Mouse (Mus musculus): ENCODE measurements at regions not wholly inside any gene's neighbourhood (a gene's known extent, or its start where the extent isn't known, plus 50 kb on each side); places are given as distances from the start of the nearest gene placed in this dataset.

GRCm38 (mm10) chr3:38231506-38231905 is 253.1 kb downstream of the Ankrd50 start:
- H3K4me1 ChIP-seq (ENCODE audit: control insufficient read depth, insufficient read depth, low read length), result peaks cover 27% of the 10 kb centered on the region
- 76% methylated on average over 3 of the region's 3 CpGs for WGBS

DNA sequence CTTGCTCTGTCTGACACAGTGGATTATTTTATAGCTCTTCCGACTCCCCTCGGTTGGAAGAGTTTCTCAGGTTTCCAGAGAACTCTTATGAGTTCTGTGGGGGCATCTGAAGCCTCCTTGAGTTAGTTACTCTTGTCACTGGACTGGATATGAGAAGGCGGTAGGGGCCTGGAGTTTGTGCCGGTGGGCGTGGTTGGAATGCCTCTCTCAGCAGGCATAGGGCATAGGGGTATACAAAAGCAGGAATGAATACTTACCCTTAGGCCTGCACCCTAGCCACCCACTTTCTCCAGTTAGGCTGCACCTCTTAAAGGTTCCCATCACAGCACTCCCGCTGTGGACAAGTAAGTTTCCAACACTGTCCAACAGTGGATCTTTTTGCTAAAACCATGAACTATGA is 253.8 kb downstream of the Ankrd50 start:
- H3K27me3 ChIP-seq (ENCODE audit: control insufficient read depth, insufficient read depth, low read length), result no peaks in the 10 kb centered on the region
- no peak overlapping the region for H3K9ac ChIP-seq (ENCODE audit: low read depth, low read length, severe bottlenecking)
- H3K4me2 ChIP-seq (replicated peaks; ENCODE audit: low read depth, low read length, severe bottlenecking), result no peak overlapping the region
- no peak overlapping the region for H3K27ac ChIP-seq (replicated peaks; ENCODE audit: low read depth, low read length)
- no peak overlapping the region for H3K4me3 ChIP-seq (replicated peaks; ENCODE audit: low read length)
- no peaks in the 10 kb centered on the region for H3K36me3 ChIP-seq (ENCODE audit: control insufficient read depth, insufficient read depth, low read length)
- DNase-seq (ENCODE audit: low spot score) (no peak), ATAC-seq (ENCODE audit: low FRiP score, low read depth) (no peak)
- 64% methylated on average over 6 of the region's 6 CpGs for WGBS
- no peaks in the 10 kb centered on the region for H3K9me3 ChIP-seq (ENCODE audit: control insufficient read depth, low read length)
- no peak for TF ChIP-seq POLR2A (IDR thresholded peaks at IDR 0.05; ENCODE audit: borderline replicate concordance, extremely low read depth, insufficient read depth, insufficient read length)
- peaks cover 27% of the 10 kb centered on the region for H3K4me1 ChIP-seq (ENCODE audit: control insufficient read depth, insufficient read depth, low read length)

More at GRCm38 (mm10) chr3:38231506-38231905, 253.1 kb downstream of the Ankrd50 start:
- H3K9me3 ChIP-seq (ENCODE audit: control insufficient read depth, low read length), result no peaks in the 10 kb centered on the region
- ATAC-seq (ENCODE audit: low FRiP score, low read depth), result no peak
- TF ChIP-seq POLR2A (IDR thresholded peaks at IDR 0.05; ENCODE audit: borderline replicate concordance, extremely low read depth, insufficient read depth, insufficient read length), result no peak
- H3K27me3 ChIP-seq (ENCODE audit: control insufficient read depth, insufficient read depth, low read length), result no peaks in the 10 kb centered on the region
- H3K9ac ChIP-seq (ENCODE audit: low read depth, low read length, severe bottlenecking), result no peak overlapping the region
- no peak overlapping the region for H3K27ac ChIP-seq (replicated peaks; ENCODE audit: low read depth, low read length)
- no peak overlapping the region for H3K4me3 ChIP-seq (replicated peaks; ENCODE audit: low read length)
- H3K4me2 ChIP-seq (replicated peaks; ENCODE audit: low read depth, low read length, severe bottlenecking), result no peak overlapping the region
- no peaks in the 10 kb centered on the region for H3K36me3 ChIP-seq (ENCODE audit: control insufficient read depth, insufficient read depth, low read length)
- DNase-seq (ENCODE audit: low spot score), result no peak

- WGBS, result 69% methylated on average over 5 of the region's 5 CpGs
- Histone ChIP-seq H3K27ac (replicated peaks; ENCODE audit: low read depth, low read length) (no peak overlapping the region), H3K9ac (ENCODE audit: low read depth, low read length, severe bottlenecking) (no peak overlapping the region), H3K27me3 (ENCODE audit: control insufficient read depth, insufficient read depth, low read length) (no peaks in the 10 kb centered on the region), H3K9me3 (ENCODE audit: control insufficient read depth, low read length) (no peaks in the 10 kb centered on the region), H3K36me3 (ENCODE audit: control insufficient read depth, insufficient read depth, low read length) (no peaks in the 10 kb centered on the region), H3K4me2 (replicated peaks; ENCODE audit: low read depth, low read length, severe bottlenecking) (no peak overlapping the region), H3K4me1 (ENCODE audit: control insufficient read depth, insufficient read depth, low read length) (peaks cover 27% of the 10 kb centered on the region), H3K4me3 (replicated peaks; ENCODE audit: low read length) (no peak overlapping the region)
- no peak for DNase-seq (ENCODE audit: low spot score)
- TF ChIP-seq POLR2A (IDR thresholded peaks at IDR 0.05; ENCODE audit: borderline replicate concordance, extremely low read depth, insufficient read depth, insufficient read length), result no peak
- no peak for ATAC-seq (ENCODE audit: low FRiP score, low read depth)
These were observed 255.0 kb downstream of the Ankrd50 start for GRCm38 (mm10) chr3:38229686-38230085.

DNA sequence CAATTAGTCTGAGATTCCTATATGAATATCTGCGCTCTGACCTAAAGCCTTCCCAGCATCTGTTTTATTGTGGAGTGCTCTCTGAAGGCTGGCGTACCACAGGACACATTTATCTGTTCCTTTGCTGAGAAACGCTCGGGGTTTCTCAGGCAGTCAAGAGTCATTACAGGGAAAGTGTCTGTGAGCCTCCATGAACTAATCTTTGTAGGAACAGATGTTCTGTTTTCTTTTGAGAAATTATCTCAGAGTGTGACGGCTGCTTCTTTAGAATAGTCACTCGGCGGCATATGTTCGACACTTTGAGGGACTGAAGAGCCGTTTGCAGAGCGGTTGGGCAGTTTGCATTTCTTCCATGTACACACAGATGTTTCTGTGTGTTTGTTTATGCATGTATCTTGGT is 255.6 kb downstream of the Ankrd50 start:
- H3K27ac ChIP-seq (replicated peaks; ENCODE audit: low read depth, low read length), result no peak overlapping the region
- no peak for ATAC-seq (ENCODE audit: low FRiP score, low read depth)
- H3K27me3 ChIP-seq (ENCODE audit: control insufficient read depth, insufficient read depth, low read length), result no peaks in the 10 kb centered on the region
- H3K9me3 ChIP-seq (ENCODE audit: control insufficient read depth, low read length), result no peaks in the 10 kb centered on the region
- 68% methylated on average over 10 of the region's 10 CpGs for WGBS
- H3K4me1 ChIP-seq (ENCODE audit: control insufficient read depth, insufficient read depth, low read length), result peaks cover 27% of the 10 kb centered on the region
- H3K4me2 ChIP-seq (replicated peaks; ENCODE audit: low read depth, low read length, severe bottlenecking), result no peak overlapping the region
- H3K9ac ChIP-seq (ENCODE audit: low read depth, low read length, severe bottlenecking), result no peak overlapping the region
- TF ChIP-seq POLR2A (IDR thresholded peaks at IDR 0.05; ENCODE audit: borderline replicate concordance, extremely low read depth, insufficient read depth, insufficient read length), result no peak
- no peak for DNase-seq (ENCODE audit: low spot score)
- no peak overlapping the region for H3K4me3 ChIP-seq (replicated peaks; ENCODE audit: low read length)
- no peaks in the 10 kb centered on the region for H3K36me3 ChIP-seq (ENCODE audit: control insufficient read depth, insufficient read depth, low read length)

DNA sequence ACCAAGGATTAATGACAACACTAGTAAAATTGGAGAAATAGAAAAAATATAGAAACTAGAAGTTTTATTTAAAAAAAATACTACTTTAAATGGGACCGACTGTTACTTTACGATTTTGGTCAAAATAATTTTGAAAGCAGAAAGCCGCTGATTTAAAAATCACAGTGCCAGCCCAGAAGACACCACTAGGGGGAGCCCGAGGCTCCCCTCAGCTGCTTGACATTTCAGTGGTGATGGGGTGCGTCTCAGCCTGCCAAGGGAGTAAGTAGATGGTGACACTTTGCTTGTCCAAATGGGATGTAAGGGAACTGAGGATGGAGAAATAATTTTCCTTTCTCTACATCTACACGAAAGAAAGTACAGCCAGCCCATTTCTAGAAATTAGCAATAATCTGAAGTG is 257.0 kb downstream of the Ankrd50 start:
- Histone ChIP-seq H3K4me1 (ENCODE audit: control insufficient read depth, insufficient read depth, low read length) (peaks cover 22% of the 10 kb centered on the region), H3K9ac (ENCODE audit: low read depth, low read length, severe bottlenecking) (no peak overlapping the region), H3K27me3 (ENCODE audit: control insufficient read depth, insufficient read depth, low read length) (no peaks in the 10 kb centered on the region), H3K4me3 (replicated peaks; ENCODE audit: low read length) (no peak overlapping the region), H3K36me3 (ENCODE audit: control insufficient read depth, insufficient read depth, low read length) (no peaks in the 10 kb centered on the region), H3K9me3 (ENCODE audit: control insufficient read depth, low read length) (no peaks in the 10 kb centered on the region), H3K27ac (replicated peaks; ENCODE audit: low read depth, low read length) (no peak overlapping the region), H3K4me2 (replicated peaks; ENCODE audit: low read depth, low read length, severe bottlenecking) (no peak overlapping the region)
- ATAC-seq (ENCODE audit: low FRiP score, low read depth) (no peak), DNase-seq (ENCODE audit: low spot score) (peak; percentile 72)
- TF ChIP-seq POLR2A (IDR thresholded peaks at IDR 0.05; ENCODE audit: borderline replicate concordance, extremely low read depth, insufficient read depth, insufficient read length), result no peak
- WGBS, result 24% methylated on average over 6 of the region's 6 CpGs

DNA sequence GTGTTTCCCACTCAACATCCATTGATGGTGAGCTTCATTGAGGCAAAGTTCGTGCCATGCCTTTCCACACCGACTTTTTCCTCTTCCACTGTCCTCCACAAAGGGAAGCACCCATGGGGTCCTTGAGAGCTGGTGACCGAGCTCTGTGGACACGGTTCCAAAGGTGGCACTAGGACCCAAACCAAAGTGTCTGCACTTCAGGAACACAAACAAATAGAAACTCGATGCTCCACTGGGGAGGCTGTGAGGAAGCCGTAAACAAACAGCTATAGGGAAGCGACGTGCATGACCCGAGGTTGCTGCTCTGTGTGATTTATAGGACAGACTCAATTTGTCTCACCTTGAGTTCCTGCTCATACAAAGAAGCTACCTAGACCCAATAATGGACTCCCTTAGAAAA is 257.5 kb downstream of the Ankrd50 start:
- no peak for DNase-seq (ENCODE audit: low spot score)
- Histone ChIP-seq H3K27me3 (ENCODE audit: control insufficient read depth, insufficient read depth, low read length) (no peaks in the 10 kb centered on the region), H3K9ac (ENCODE audit: low read depth, low read length, severe bottlenecking) (no peak overlapping the region), H3K4me3 (replicated peaks; ENCODE audit: low read length) (no peak overlapping the region), H3K27ac (replicated peaks; ENCODE audit: low read depth, low read length) (no peak overlapping the region), H3K36me3 (ENCODE audit: control insufficient read depth, insufficient read depth, low read length) (no peaks in the 10 kb centered on the region), H3K9me3 (ENCODE audit: control insufficient read depth, low read length) (no peaks in the 10 kb centered on the region), H3K4me1 (ENCODE audit: control insufficient read depth, insufficient read depth, low read length) (peaks cover 18% of the 10 kb centered on the region), H3K4me2 (replicated peaks; ENCODE audit: low read depth, low read length, severe bottlenecking) (no peak overlapping the region)
- no peak for TF ChIP-seq POLR2A (IDR thresholded peaks at IDR 0.05; ENCODE audit: borderline replicate concordance, extremely low read depth, insufficient read depth, insufficient read length)
- WGBS, result 62% methylated on average over 9 of the region's 9 CpGs
- ATAC-seq (ENCODE audit: low FRiP score, low read depth), result no peak
